Mouse (Mus musculus): ENCODE measurements around the gene Atoh8. TPM values are rescaled to one million over a fixed set of nuclear protein-coding genes. Genes with fewer than 3 reads are reported as not detected.

Atoh8 gene
- total and polyA plus RNA-seq, 3 experiments: 0.23 to 5.0 (median 1.6) TPM

DNA sequence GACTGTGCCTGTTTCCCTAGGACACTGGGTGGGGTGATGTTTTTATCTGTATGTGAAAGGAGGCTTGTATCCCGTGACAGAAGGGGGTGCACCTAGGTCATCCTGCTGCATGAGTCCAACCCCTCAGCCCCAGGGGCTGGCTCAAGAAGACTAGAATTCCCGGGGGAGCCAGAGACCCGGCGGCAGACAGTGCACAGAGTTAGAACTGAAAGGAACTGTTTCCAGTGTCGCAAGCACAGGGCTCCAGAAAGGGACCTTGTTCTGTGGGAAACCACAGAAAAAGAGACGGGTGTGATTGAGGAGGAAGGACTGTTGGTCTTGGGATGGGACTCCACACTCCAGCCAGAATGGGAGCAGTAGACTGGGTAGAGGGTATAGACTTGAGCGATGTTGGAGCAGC lies 30.5 kb downstream of the Atoh8 start:
- Histone ChIP-seq H3K9ac (ENCODE audit: insufficient read depth, low read depth) (no peak overlapping the region), H3K9me3 (replicated peaks; ENCODE audit: low read length) (no peaks in the 10 kb centered on the region), H3K4me3 (replicated peaks in 1 of 3; ENCODE audit: low read depth in 2 of 3, low read length in 2 of 3, poor library complexity in 1 of 3) (no peak overlapping the region), H3K4me1 (ENCODE audit: control insufficient read depth in 1 of 2, insufficient read depth in 2 of 2) (peaks cover 11 to 33% of the 10 kb centered on the region in 2 experiments), H3K4me2 (ENCODE audit: insufficient read depth, low read depth, poor library complexity, severe bottlenecking) (no peak overlapping the region), H3K79me2 (replicated peaks; ENCODE audit: control insufficient read depth, extremely low read depth, insufficient read depth, poor library complexity, severe bottlenecking) (no peaks in the 10 kb centered on the region), H3K27me3 (replicated peaks) (peaks cover 11% of the 10 kb centered on the region), H3K36me3 (replicated peaks in 1 of 2; ENCODE audit: control insufficient read depth in 1 of 2, insufficient read depth in 1 of 2, low read length in 1 of 2) (no peaks in the 10 kb centered on the region), H3K27ac (ENCODE audit: insufficient read depth, low read depth) (no peak overlapping the region)
- dilution Hi-C loops (cut with MboI; ENCODE audit: extremely low pct_ligation_motif_present, extremely low pct_unique_long_range_greater_than_20kb, low sequenced_read_pairs): no loop called here
- no peak for TF ChIP-seq USF2 (conservative IDR thresholded peaks at IDR 0.05; ENCODE audit: low read depth, low read length)
- TF ChIP-seq ETS1 (conservative IDR thresholded peaks at IDR 0.05; ENCODE audit: low read depth, low read length): no peak
- TF ChIP-seq TCF12 (IDR thresholded peaks at IDR 0.05; ENCODE audit: low read depth, low read length): no peak
- TF ChIP-seq ZMIZ1 (IDR thresholded peaks at IDR 0.05; ENCODE audit: low read depth, low read length): no peak
- TF ChIP-seq HCFC1 (IDR thresholded peaks at IDR 0.05; ENCODE audit: low read depth, low read length): no peak
- no peak for TF ChIP-seq MAFK (IDR thresholded peaks at IDR 0.05; ENCODE audit: insufficient replicate concordance, low read length)
- TF ChIP-seq CTCF (conservative IDR thresholded peaks at IDR 0.05 in 1 of 2, IDR thresholded peaks at IDR 0.05 in 1 of 2; ENCODE audit: low read depth in 2 of 2, low read length in 2 of 2): no peak
- TF ChIP-seq MEF2A (IDR thresholded peaks at IDR 0.05; ENCODE audit: borderline replicate concordance, low read depth, low read length): no peak
- no peak for TF ChIP-seq CHD2 (IDR thresholded peaks at IDR 0.05; ENCODE audit: low read length)
- TF ChIP-seq JUND (conservative IDR thresholded peaks at IDR 0.05; ENCODE audit: low read depth, low read length): no peak
- no peak for TF ChIP-seq USF1 (IDR thresholded peaks at IDR 0.05; ENCODE audit: low read depth, low read length)
- no peak for DNase-seq (ENCODE audit: extremely low read depth)
- in situ Hi-C loops (cut with MboI; ENCODE audit: low pct_ligation_motif_present, low pct_unique_long_range_greater_than_20kb, low sequenced_read_pairs): no loop called here

DNA sequence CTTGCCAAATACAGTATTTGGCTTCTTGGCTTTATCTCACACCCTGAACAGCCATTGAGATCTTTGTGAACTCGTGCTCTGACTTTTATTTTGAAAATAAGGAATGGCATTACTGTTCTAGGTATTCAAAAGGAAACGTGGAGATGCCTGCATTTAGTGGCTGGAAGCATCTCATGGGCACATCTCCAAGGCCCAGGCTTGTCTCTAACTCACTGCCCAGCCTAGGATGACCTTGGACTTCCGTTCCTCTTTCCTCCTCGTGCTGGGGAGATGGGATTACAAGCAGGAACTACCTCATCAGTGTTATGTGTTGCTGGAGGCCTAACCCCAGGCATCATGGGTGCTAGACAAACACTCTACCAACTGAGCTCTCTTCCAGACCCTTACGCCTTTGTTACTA lies 32.1 kb downstream of the Atoh8 start:
- dilution Hi-C loops (cut with MboI; ENCODE audit: extremely low pct_ligation_motif_present, extremely low pct_unique_long_range_greater_than_20kb, low sequenced_read_pairs) (no loop called here), in situ Hi-C loops (cut with MboI; ENCODE audit: low pct_ligation_motif_present, low pct_unique_long_range_greater_than_20kb, low sequenced_read_pairs) (no loop called here)
- no peaks in the 10 kb centered on the region for H3K36me3 ChIP-seq (replicated peaks in 1 of 2; ENCODE audit: control insufficient read depth in 1 of 2, insufficient read depth in 1 of 2, low read length in 1 of 2)
- peaks cover 18% of the 10 kb centered on the region for H3K27me3 ChIP-seq (replicated peaks)
- no peak overlapping the region for H3K27ac ChIP-seq (ENCODE audit: insufficient read depth, low read depth)
- peaks cover 0 to 18% of the 10 kb centered on the region in 2 experiments; a peak in 2 of 4 replicates for H3K4me1 ChIP-seq (ENCODE audit: control insufficient read depth in 1 of 2, insufficient read depth in 2 of 2)
- H3K4me3 ChIP-seq (replicated peaks in 1 of 3; ENCODE audit: low read depth in 2 of 3, low read length in 2 of 3, poor library complexity in 1 of 3): no peak overlapping the region
- H3K9ac ChIP-seq (ENCODE audit: insufficient read depth, low read depth): no peak overlapping the region
- H3K4me2 ChIP-seq (ENCODE audit: insufficient read depth, low read depth, poor library complexity, severe bottlenecking): no peak overlapping the region
- no peaks in the 10 kb centered on the region for H3K9me3 ChIP-seq (replicated peaks; ENCODE audit: low read length)
- no peak for DNase-seq (ENCODE audit: extremely low read depth)
- H3K79me2 ChIP-seq (replicated peaks; ENCODE audit: control insufficient read depth, extremely low read depth, insufficient read depth, poor library complexity, severe bottlenecking): no peaks in the 10 kb centered on the region
- no peak for TF ChIP-seq RCOR1 (conservative IDR thresholded peaks at IDR 0.05; ENCODE audit: low read depth, low read length)
- TF ChIP-seq ETS1 (conservative IDR thresholded peaks at IDR 0.05; ENCODE audit: low read depth, low read length): no peak
- no peak for TF ChIP-seq MYC (IDR thresholded peaks at IDR 0.05; ENCODE audit: low read depth, low read length)
- TF ChIP-seq IRF4 (IDR thresholded peaks at IDR 0.05; ENCODE audit: low read depth, low read length): no peak
- no peak for TF ChIP-seq HCFC1 (IDR thresholded peaks at IDR 0.05; ENCODE audit: low read depth, low read length)
- no peak for TF ChIP-seq KAT2A (IDR thresholded peaks at IDR 0.05; ENCODE audit: insufficient replicate concordance, low read length)
- TF ChIP-seq JUN (IDR thresholded peaks at IDR 0.05; ENCODE audit: insufficient read depth, low read depth, low read length): no peak
- TF ChIP-seq ZMIZ1 (IDR thresholded peaks at IDR 0.05; ENCODE audit: low read depth, low read length): no peak
- TF ChIP-seq CHD1 (IDR thresholded peaks at IDR 0.05; ENCODE audit: low read depth, low read length): no peak

All from CH12.LX (cell line).